Mouse (Mus musculus) lung, postnatal 0 days (tissue): Measurements from ENCODE around the gene Ppp1r18. TPM values are rescaled to one million over a fixed set of nuclear protein-coding genes. Genes with fewer than 3 reads are reported as not detected.

ENCODE experiments used
- ATAC-seq: fragments of 200-750 bp; cut with Nextera tagmentation; 2 replicates; pipeline ENCODE4 v1.8.0; 2017; ENCODE audit warnings: moderate library complexity
- DNase-seq: peaks from one replicate; pipeline ENCODE4 v3.0.0-alpha.2; 2016; ENCODE audit warnings: low spot score
- H3K27ac ChIP-seq: fragments of 300-500 bp; sonication (generic); 2 replicates; pipeline ENCODE4 v1.5.1; 2014; ENCODE audit warnings: antibody characterized with exemption, mild to moderate bottlenecking, low read length, mixed read lengths
- H3K27me3 ChIP-seq: fragments of 300-500 bp; sonication (generic); replicated peaks from 2 replicates; pipeline ENCODE4 v1.6.1; 2014; ENCODE audit warnings: low read length, mixed read lengths; ENCODE audit not compliant: insufficient read depth
- H3K36me3 ChIP-seq: fragments of 300-500 bp; sonication (generic); 2 replicates; pipeline ENCODE4 v1.6.1; 2014; ENCODE audit warnings: low read length, mixed read lengths; ENCODE audit not compliant: insufficient read depth
- H3K4me1 ChIP-seq: fragments of 300-500 bp; sonication (generic); 2 replicates; pipeline ENCODE4 v1.6.1; 2014; ENCODE audit warnings: antibody characterized with exemption, low read depth, low read length, mixed read lengths; ENCODE audit not compliant: insufficient read depth
- H3K4me2 ChIP-seq: fragments of 300-500 bp; sonication (generic); replicated peaks from 2 replicates; pipeline ENCODE4 v1.6.1; 2014; ENCODE audit warnings: low read depth, mild to moderate bottlenecking, low read length, moderate library complexity, mixed read lengths
- H3K4me3 ChIP-seq: fragments of 300-500 bp; sonication (generic); 2 replicates; pipeline ENCODE4 v1.5.1; 2014; ENCODE audit warnings: low read depth, low read length
- H3K9ac ChIP-seq: fragments of 300-500 bp; sonication (generic); replicated peaks from 2 replicates; pipeline ENCODE4 v1.6.1; 2014; ENCODE audit warnings: low read depth, mild to moderate bottlenecking
- H3K9me3 ChIP-seq: fragments of 300-500 bp; sonication (generic); 2 replicates; pipeline ENCODE4 v1.6.1; 2016; ENCODE audit warnings: low read length, mixed read lengths
- CTCF ChIP-seq: IDR thresholded peaks from 2 replicates; pipeline ENCODE4 v1.5.1; 2016; ENCODE audit warnings: antibody characterized with exemption, mild to moderate bottlenecking
- EP300 ChIP-seq: IDR thresholded peaks from 2 replicates; pipeline ENCODE4 v1.6.1; 2016; ENCODE audit warnings: antibody characterized with exemption, mild to moderate bottlenecking, control low read depth
- WGBS: fragments of 180-500 bp; shearing (Covaris S2); extraction: QIAGEN DNeasy Blood & Tissue Kit; methylation state at CpG from one replicate; pipeline ENCODE4 v1.1.7; 2014; 5-methylcytosine and 5-hydroxymethylcytosine counted together
- polyA plus RNA-seq: library from polyadenylated mRNA; unstranded; fragments of >200 nt; fragmentation: Nextera tagmentation; extraction: Ambion mirVana; gene quantifications from 2 replicates; pipeline ENCODE4 v1.2.1, GENCODE M21; 2015

The Ppp1r18 gene
- polyA plus RNA-seq, 1 experiment from 2014 or later, result 25.4 TPM

DNA sequence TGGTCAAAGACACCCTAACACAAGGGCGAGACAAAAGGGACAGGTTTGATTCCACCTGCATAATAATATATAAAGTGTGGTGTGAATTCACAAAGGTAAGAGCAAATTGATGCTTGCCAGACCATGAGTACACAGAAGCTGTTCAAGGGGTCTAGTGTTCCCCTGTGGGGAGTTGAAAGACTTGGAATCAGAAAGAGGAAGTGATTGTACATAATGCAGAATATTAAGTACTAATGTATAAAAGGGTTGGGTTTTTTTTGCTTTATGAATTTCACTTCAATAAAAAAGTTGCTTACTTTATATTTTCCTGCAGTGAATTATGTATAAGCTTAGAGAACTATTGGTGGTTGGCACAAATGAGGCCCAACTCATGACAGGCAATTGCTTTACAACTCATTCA is 6.0 kb upstream of the Ppp1r18 start:
- Histone ChIP-seq H3K4me3 (no peak overlapping the region), H3K9ac (no peak overlapping the region), H3K27me3 (no peaks in the 10 kb centered on the region), H3K4me1 (peaks cover 6% of the 10 kb centered on the region; the same call in 1 of the 2 replicates), H3K27ac (no peak overlapping the region), H3K9me3 (no peaks in the 10 kb centered on the region), H3K4me2 (no peak overlapping the region), H3K36me3 (no peaks in the 10 kb centered on the region)
- ATAC-seq (no peak), DNase-seq (no peak)
- TF ChIP-seq EP300, result no peak
- no peak for TF ChIP-seq CTCF
- WGBS, result 86% methylated on average over 1 of the region's 1 CpGs

GRCm38 (mm10) chr17:35859835-35860234 is 5.6 kb upstream of the Ppp1r18 start:
- no peak overlapping the region for H3K4me2 ChIP-seq
- WGBS, result 58% methylated on average over 2 of the region's 2 CpGs

DNA sequence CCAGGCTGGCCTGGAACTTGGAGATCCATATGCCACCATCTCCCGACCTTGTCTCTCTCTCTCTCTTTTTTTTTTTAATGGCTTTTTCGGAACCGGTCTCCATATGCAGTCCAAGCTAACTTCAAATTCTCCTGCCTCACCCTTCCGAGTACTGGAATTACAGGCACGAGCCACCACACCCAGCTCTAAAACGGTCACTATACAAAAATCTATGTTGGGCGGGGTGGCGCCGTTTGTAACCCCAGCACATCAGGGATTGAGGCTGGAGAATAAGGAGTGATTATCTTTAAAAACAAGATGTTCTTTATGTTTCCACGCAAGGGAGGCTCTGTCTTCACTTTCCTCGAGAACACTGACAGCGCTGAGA is 4.6 kb upstream of the Ppp1r18 start:
- Histone ChIP-seq H3K9ac (peak overlapping the region; percentile 50; the same call in 1 of the 2 replicates), H3K4me3 (peak overlapping the region; percentile 74), H3K4me2 (peak overlapping the region; percentile 62), H3K4me1 (peaks cover 9% of the 10 kb centered on the region; the same call in 1 of the 2 replicates), H3K9me3 (no peaks in the 10 kb centered on the region), H3K27me3 (no peaks in the 10 kb centered on the region), H3K27ac (peak overlapping the region; percentile 87), H3K36me3 (no peaks in the 10 kb centered on the region)
- DNase-seq (no peak), ATAC-seq (peak; percentile 34)
- 4% methylated on average over 12 of the region's 12 CpGs for WGBS
- TF ChIP-seq CTCF (no peak), EP300 (no peak)

More at GRCm38 (mm10) chr17:35859835-35860234, 5.6 kb upstream of the Ppp1r18 start:
- TF ChIP-seq EP300 (no peak), CTCF (no peak)
- Histone ChIP-seq H3K27me3 (no peaks in the 10 kb centered on the region), H3K9ac (no peak overlapping the region), H3K36me3 (no peaks in the 10 kb centered on the region), H3K9me3 (no peaks in the 10 kb centered on the region), H3K27ac (no peak overlapping the region), H3K4me1 (peaks cover 6% of the 10 kb centered on the region; the same call in 1 of the 2 replicates), H3K4me3 (no peak overlapping the region)
- ATAC-seq (no peak), DNase-seq (no peak)

DNA sequence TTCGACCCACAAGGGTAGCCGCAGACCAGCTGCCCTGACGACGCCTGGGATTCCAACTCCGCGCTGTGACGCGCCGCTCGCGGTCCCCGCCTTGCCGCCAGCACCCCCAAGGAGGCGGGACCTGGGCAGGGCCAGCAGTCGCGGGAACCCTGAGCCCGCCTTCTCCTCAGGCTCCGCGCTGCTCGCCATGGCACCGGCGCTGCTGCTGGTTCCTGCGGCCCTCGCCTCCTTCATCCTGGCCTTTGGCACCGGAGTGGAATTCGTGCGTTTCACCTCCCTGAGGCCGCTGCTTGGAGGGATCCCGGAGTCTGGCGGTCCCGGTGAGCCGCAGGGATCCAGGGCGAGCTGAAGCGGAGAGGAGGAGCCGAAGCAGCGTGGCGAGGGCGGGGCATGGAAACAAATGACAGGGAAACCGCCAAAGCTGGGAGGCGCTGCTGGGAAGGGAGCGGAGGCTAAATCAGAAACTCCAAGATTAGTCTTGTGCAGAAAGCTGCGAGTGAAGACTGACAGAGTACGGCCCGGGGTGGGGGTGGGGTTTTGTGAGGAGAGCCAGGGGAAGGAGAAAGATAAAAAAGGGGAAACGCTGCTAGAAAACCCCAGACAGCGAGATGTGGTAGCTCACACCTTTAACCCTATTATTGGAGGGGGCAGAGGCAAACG is 4.1 kb upstream of the Ppp1r18 start, which contains the start of gene Nrm:
TSS of gene Nrm (plus strand) at position 121 of the 660 bp plus-strand sequence.
- peak; percentile 73 for TF ChIP-seq CTCF
- TF ChIP-seq EP300, result no peak
- Histone ChIP-seq H3K27me3 (no peaks in the 10 kb centered on the region), H3K9me3 (no peaks in the 10 kb centered on the region), H3K4me1 (peaks cover 9% of the 10 kb centered on the region; the same call in 1 of the 2 replicates), H3K36me3 (no peaks in the 10 kb centered on the region), H3K9ac (peak within 1 kb of the TSS; percentile 50; the same call in 1 of the 2 replicates), H3K4me2 (peak within 1 kb of the TSS; percentile 62), H3K4me3 (peak within 1 kb of the TSS; percentile 74), H3K27ac (peak within 1 kb of the TSS; percentile 87)
- peak; percentile 92 for ATAC-seq
- WGBS, result under 1% methylated on average over 47 of the region's 47 CpGs
- peak; percentile 97 for DNase-seq

DNA sequence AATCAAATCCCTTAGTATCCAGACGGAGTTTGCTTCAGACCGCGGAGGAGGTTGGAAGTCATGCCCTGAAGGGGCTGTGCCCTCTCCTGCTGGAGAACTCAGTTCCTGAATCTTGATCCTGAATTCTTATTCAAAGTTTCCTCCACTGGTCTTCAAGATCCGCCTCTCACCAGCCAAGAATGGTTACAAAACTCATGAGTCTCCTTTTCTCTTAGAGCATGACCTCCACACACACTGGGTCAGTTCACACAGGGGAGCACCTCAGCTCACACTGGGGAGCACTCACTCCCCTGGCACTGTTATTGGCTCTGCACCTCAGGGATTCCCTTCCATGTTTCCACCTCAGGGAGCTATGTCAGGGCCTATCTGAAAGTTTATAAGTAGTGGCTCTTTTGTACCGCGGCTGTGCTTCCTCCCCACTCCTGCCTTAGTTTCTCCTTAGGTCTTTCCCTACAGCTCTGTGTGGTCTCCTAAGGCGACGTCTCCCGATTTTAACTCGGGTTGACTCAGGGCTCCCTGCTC is 500 bp upstream of the Ppp1r18 start:
- Histone ChIP-seq H3K4me1 (peaks cover 9% of the 10 kb centered on the region; the same call in 1 of the 2 replicates), H3K36me3 (no peaks in the 10 kb centered on the region), H3K27me3 (no peaks in the 10 kb centered on the region), H3K4me3 (peak overlapping the region; percentile 51), H3K9me3 (no peaks in the 10 kb centered on the region), H3K27ac (peak overlapping the region; percentile 90), H3K4me2 (peak overlapping the region; percentile 88), H3K9ac (peak overlapping the region; percentile 68)
- TF ChIP-seq CTCF (no peak), EP300 (no peak)
- no peak for DNase-seq
- WGBS, result 35% methylated on average over 10 of the region's 10 CpGs
- ATAC-seq, result no peak

DNA sequence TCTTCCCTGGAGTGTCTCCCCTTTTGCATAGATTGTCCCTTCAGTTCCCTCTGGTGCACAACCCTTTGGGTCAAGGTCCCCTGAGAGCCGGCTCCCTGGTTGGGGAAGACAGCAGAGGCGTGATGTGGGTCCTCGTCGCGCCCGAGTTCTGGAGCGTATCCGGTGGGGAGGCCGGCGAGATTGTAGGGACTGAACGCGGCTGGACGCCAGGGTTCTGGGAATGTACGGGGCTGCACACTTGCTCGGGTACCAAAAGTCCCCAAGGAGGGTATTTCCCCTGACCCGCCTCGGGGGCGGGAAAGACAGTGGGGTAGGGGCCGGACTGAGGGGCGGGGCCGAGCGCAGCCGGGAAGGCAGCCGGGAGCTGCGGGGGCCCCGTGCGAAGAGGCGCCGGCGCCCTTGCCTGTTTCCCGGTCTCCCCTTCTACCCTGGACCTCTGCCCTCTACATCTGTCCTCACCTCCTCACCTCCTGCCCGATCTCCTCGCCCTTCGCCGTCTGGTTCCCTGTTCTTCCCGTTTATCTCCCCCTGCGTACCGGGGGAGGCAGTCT is 963 bp downstream of the Ppp1r18 start:
- ATAC-seq (peak; percentile 18), DNase-seq (peak; percentile 68)
- peak; percentile 27; the same call in 1 of the 2 replicates for TF ChIP-seq EP300
- TF ChIP-seq CTCF, result no peak
- Histone ChIP-seq H3K36me3 (no peaks in the 10 kb centered on the region), H3K4me2 (peak overlapping the region; percentile 88), H3K27ac (peak overlapping the region; percentile 90), H3K27me3 (no peaks in the 10 kb centered on the region), H3K4me3 (peak overlapping the region; percentile 51), H3K9me3 (no peaks in the 10 kb centered on the region), H3K9ac (peak overlapping the region; percentile 68), H3K4me1 (peaks cover 2% of the 10 kb centered on the region; the same call in 1 of the 2 replicates)
- under 1% methylated on average over 20 of the region's 38 CpGs for WGBS
